Mouse (Mus musculus) MEL (cell line): ENCODE measurements around the gene Tecta. TPM values are rescaled to one million over a fixed set of nuclear protein-coding genes. Genes with fewer than 3 reads are reported as not detected.

Experiments used
- DNase-seq: peaks from one replicate; pipeline ENCODE4 v3.0.0; 2011; ENCODE audit warnings: low read depth, low spot score
- H3K27ac ChIP-seq: 2 replicates; pipeline ENCODE4 v1.5.1; 2012; ENCODE audit warnings: low read depth, mild to moderate bottlenecking, control low read depth, low read length, moderate library complexity; ENCODE audit not compliant: control insufficient read depth
- H3K27me3 ChIP-seq, 2 experiments: fragments of 150-350 bp in 1 of 2; sonication (generic) in 1 of 2; 2 replicates each; pipeline ENCODE4 v1.6.1; 2012; ENCODE audit warnings: low read length in 2 of 2, mild to moderate bottlenecking in 2 of 2, improper control_type of control experiment in 1 of 2, moderate library complexity in 1 of 2; ENCODE audit not compliant: insufficient read depth in 2 of 2, control insufficient read depth in 1 of 2
- H3K36me3 ChIP-seq, 2 experiments: 2 replicates each; pipeline ENCODE4 v1.6.1; 2012 to 2014; ENCODE audit warnings: low read length in 2 of 2, improper control_type of control experiment in 1 of 2, inconsistent platforms in 1 of 2, mild to moderate bottlenecking in 1 of 2; ENCODE audit not compliant: insufficient read depth in 2 of 2, control insufficient read depth in 1 of 2
- H3K4me1 ChIP-seq, 2 experiments: fragments of 150-350 bp in 1 of 2; sonication (generic) in 1 of 2; 2 replicates each; pipeline ENCODE4 v1.6.1; 2012; ENCODE audit warnings: low read length in 2 of 2, improper control_type of control experiment in 1 of 2, mild to moderate bottlenecking in 1 of 2; ENCODE audit not compliant: insufficient read depth in 2 of 2, control insufficient read depth in 1 of 2
- H3K4me3 ChIP-seq, 2 experiments: fragments of 150-350 bp in 1 of 2; sonication (generic) in 1 of 2; 2 replicates each; pipeline ENCODE4 v1.5.1; 2012; ENCODE audit warnings: low read depth in 2 of 2, low read length in 2 of 2, mild to moderate bottlenecking in 2 of 2, moderate library complexity in 2 of 2, control low read depth in 1 of 2, improper control_type of control experiment in 1 of 2; ENCODE audit not compliant: control insufficient read depth in 1 of 2, insufficient read depth in 1 of 2
- H3K79me2 ChIP-seq: 2 replicates; pipeline ENCODE4 v1.6.1; 2012; ENCODE audit warnings: mild to moderate bottlenecking, low read length, moderate library complexity; ENCODE audit not compliant: control insufficient read depth, poor library complexity, insufficient read depth
- H3K9ac ChIP-seq: 2 replicates; pipeline ENCODE4 v1.6.1; 2012; ENCODE audit warnings: low read depth, mild to moderate bottlenecking, control low read depth, low read length, moderate library complexity; ENCODE audit not compliant: control insufficient read depth, poor library complexity, severe bottlenecking
- H3K9me3 ChIP-seq: fragments of 150-350 bp; sonication (generic); replicated peaks from 2 replicates; pipeline ENCODE4 v1.6.1; 2012; ENCODE audit warnings: mild to moderate bottlenecking, low read length, improper control_type of control experiment, moderate library complexity; ENCODE audit not compliant: insufficient read depth
- CHD1 ChIP-seq: IDR thresholded peaks from 2 replicates; pipeline ENCODE4 v1.6.1; 2012; ENCODE audit warnings: low read depth, mild to moderate bottlenecking, inconsistent platforms, low read length, improper control_type of control experiment
- CTCF ChIP-seq, 3 experiments: IDR thresholded peaks in 2 of 3; conservative IDR thresholded peaks in 1 of 3; 2 replicates each; pipeline ENCODE4 v1.5.1; 2011 to 2012; ENCODE audit warnings: low read length in 3 of 3, low read depth in 2 of 3, mild to moderate bottlenecking in 2 of 3, improper control_type of control experiment in 1 of 3, inconsistent platforms in 1 of 3, mixed read lengths in 1 of 3, moderate library complexity in 1 of 3; ENCODE audit not compliant: control insufficient read depth in 1 of 3, insufficient read depth in 1 of 3, poor library complexity in 1 of 3, severe bottlenecking in 1 of 3
- E2F4 ChIP-seq: IDR thresholded peaks from 2 replicates; pipeline ENCODE4 v1.6.1; 2011; ENCODE audit warnings: low read depth, low read length, improper control_type of control experiment, borderline replicate concordance
- ELF1 ChIP-seq: IDR thresholded peaks from 2 replicates; pipeline ENCODE4 v1.6.1; 2014; ENCODE audit warnings: low read depth, mild to moderate bottlenecking, inconsistent platforms, low read length, improper control_type of control experiment, moderate library complexity
- GABPA ChIP-seq: IDR thresholded peaks from 2 replicates; pipeline ENCODE4 v1.6.1; 2012; ENCODE audit warnings: low read depth, mild to moderate bottlenecking, inconsistent platforms, low read length, improper control_type of control experiment, moderate library complexity
- GATA1 ChIP-seq: IDR thresholded peaks from 2 replicates; pipeline ENCODE4 v1.6.1; 2011; ENCODE audit warnings: low read depth, low read length, improper control_type of control experiment
- HCFC1 ChIP-seq: IDR thresholded peaks from 2 replicates; pipeline ENCODE4 v1.6.1; 2012; ENCODE audit warnings: low read depth, mild to moderate bottlenecking, inconsistent platforms, low read length, improper control_type of control experiment, moderate library complexity
- JUND ChIP-seq: IDR thresholded peaks from 2 replicates; pipeline ENCODE4 v1.6.1; 2011; ENCODE audit warnings: low read depth, mild to moderate bottlenecking, improper control_type of control experiment, low read length
- KAT2A ChIP-seq: conservative IDR thresholded peaks from 2 replicates; pipeline ENCODE4 v1.6.1; 2012; ENCODE audit warnings: low read depth, low read length, improper control_type of control experiment, inconsistent platforms
- MAFK ChIP-seq: IDR thresholded peaks from 2 replicates; pipeline ENCODE4 v1.6.1; 2011; ENCODE audit warnings: low read depth, mild to moderate bottlenecking, low read length, improper control_type of control experiment, borderline replicate concordance
- MAX ChIP-seq: IDR thresholded peaks from 2 replicates; pipeline ENCODE4 v1.6.1; 2011; ENCODE audit warnings: low read length, improper control_type of control experiment
- MEF2A ChIP-seq: IDR thresholded peaks from 2 replicates; pipeline ENCODE4 v1.6.1; 2014; ENCODE audit warnings: low read depth, mild to moderate bottlenecking, inconsistent platforms, low read length, improper control_type of control experiment; ENCODE audit not compliant: poor library complexity, insufficient replicate concordance, severe bottlenecking; ENCODE audit errors: extremely low read depth
- MYB ChIP-seq: IDR thresholded peaks from 2 replicates; pipeline ENCODE4 v1.6.1; 2011; ENCODE audit warnings: mild to moderate bottlenecking, low read depth, low read length, improper control_type of control experiment
- NELFE ChIP-seq: IDR thresholded peaks from 2 replicates; pipeline ENCODE4 v1.6.1; 2011; ENCODE audit warnings: low read depth, low read length, improper control_type of control experiment
- NRF1 ChIP-seq: IDR thresholded peaks from 2 replicates; pipeline ENCODE4 v1.6.1; 2014; ENCODE audit warnings: low read depth, mild to moderate bottlenecking, inconsistent platforms, low read length, improper control_type of control experiment, moderate library complexity; ENCODE audit not compliant: poor library complexity, insufficient read depth, severe bottlenecking
- POLR2A ChIP-seq, 2 experiments: IDR thresholded peaks; 2 replicates each; pipeline ENCODE4 v1.6.1; 2011 to 2012; ENCODE audit warnings: low read length in 2 of 2, mild to moderate bottlenecking in 2 of 2, control low read depth in 1 of 2, improper control_type of control experiment in 1 of 2, low read depth in 1 of 2, moderate library complexity in 1 of 2; ENCODE audit not compliant: control insufficient read depth in 1 of 2, insufficient read depth in 1 of 2, poor library complexity in 1 of 2
- POLR2AphosphoS2 ChIP-seq: IDR thresholded peaks from 2 replicates; pipeline ENCODE4 v1.6.1; 2011; ENCODE audit warnings: low read length, improper control_type of control experiment
- RAD21 ChIP-seq: IDR thresholded peaks from 2 replicates; pipeline ENCODE4 v1.6.1; 2011; ENCODE audit warnings: mild to moderate bottlenecking, low read depth, low read length, improper control_type of control experiment
- TBP ChIP-seq: IDR thresholded peaks from 2 replicates; pipeline ENCODE4 v1.8.0; 2011; ENCODE audit warnings: low read depth, low read length, improper control_type of control experiment
- TCF12 ChIP-seq: IDR thresholded peaks from 2 replicates; pipeline ENCODE4 v1.6.1; 2014; ENCODE audit warnings: low read depth, mild to moderate bottlenecking, inconsistent platforms, low read length, improper control_type of control experiment, moderate library complexity
- UBTF ChIP-seq: IDR thresholded peaks from 2 replicates; pipeline ENCODE4 v1.6.1; 2012; ENCODE audit warnings: low read depth, mild to moderate bottlenecking, inconsistent platforms, low read length, improper control_type of control experiment, moderate library complexity, borderline replicate concordance; ENCODE audit not compliant: insufficient read depth
- USF1 ChIP-seq: IDR thresholded peaks from 2 replicates; pipeline ENCODE4 v1.6.1; 2014; ENCODE audit warnings: low read depth, mild to moderate bottlenecking, inconsistent platforms, low read length, improper control_type of control experiment, moderate library complexity
- USF2 ChIP-seq, 2 experiments: IDR thresholded peaks; 2 replicates each; pipeline ENCODE4 v1.6.1; 2011 to 2012; ENCODE audit warnings: improper control_type of control experiment in 2 of 2, low read length in 2 of 2, borderline replicate concordance in 1 of 2, inconsistent platforms in 1 of 2, low read depth in 1 of 2, mild to moderate bottlenecking in 1 of 2; ENCODE audit not compliant: insufficient read depth in 1 of 2
- ZC3H11A ChIP-seq: IDR thresholded peaks from 2 replicates; pipeline ENCODE4 v1.6.1; 2012; ENCODE audit warnings: low read depth, mild to moderate bottlenecking, inconsistent platforms, low read length, improper control_type of control experiment
- ZKSCAN1 ChIP-seq: IDR thresholded peaks from 2 replicates; pipeline ENCODE4 v1.6.1; 2012; ENCODE audit warnings: low read depth, mild to moderate bottlenecking, inconsistent platforms, low read length, improper control_type of control experiment, moderate library complexity
- ZNF384 ChIP-seq: IDR thresholded peaks from 2 replicates; pipeline ENCODE4 v1.6.1; 2012; ENCODE audit warnings: low read depth, mild to moderate bottlenecking, inconsistent platforms, low read length, improper control_type of control experiment
- polyA plus RNA-seq, 2 experiments: library from polyadenylated mRNA; stranded (reverse) in 1 of 2; unstranded in 1 of 2; fragments of >175 nt in 1 of 2; fragments of >200 nt in 1 of 2; gene quantifications; 2 replicates each; pipeline versions ENCODE4 v1.2.1 to v1.2.4; 2012; ENCODE audit warnings: low replicate concordance in 2 of 2, low read depth in 1 of 2; ENCODE audit not compliant: insufficient read length in 2 of 2, insufficient read depth in 1 of 2, missing spikeins in 1 of 2
- total RNA-seq: library from RNA; depleted of rRNA; stranded (reverse); fragments of 300-350 nt; gene quantifications from 2 replicates; pipeline ENCODE4 v1.2.3, GENCODE M21; 2012

Tecta gene
- total and polyA plus RNA-seq, 3 experiments: not detected

GRCm38 (mm10) chr9:42296297-42296922 is 103.3 kb downstream of the Tecta start:
- H3K79me2 ChIP-seq: no peaks in the 10 kb centered on the region
- no peaks in the 10 kb centered on the region for H3K9me3 ChIP-seq
- no peak overlapping the region for H3K9ac ChIP-seq
- H3K4me3 ChIP-seq: no peak overlapping the region
- TF ChIP-seq ZNF384: no peak
- TF ChIP-seq MEF2A: no peak
- TF ChIP-seq TCF12: no peak
- no peak for TF ChIP-seq TBP
- no peak for TF ChIP-seq CTCF (IDR thresholded peaks at IDR 0.05 in 2 of 3, conservative IDR thresholded peaks at IDR 0.05 in 1 of 3; ENCODE audit: control insufficient read depth in 1 of 3, insufficient read depth in 1 of 3, low read depth in 2 of 3, low read length in 3 of 3, poor library complexity in 1 of 3, severe bottlenecking in 1 of 3)
- TF ChIP-seq JUND: no peak
- no peak for TF ChIP-seq GABPA
- TF ChIP-seq USF2 (IDR thresholded peaks at IDR 0.05; ENCODE audit: borderline replicate concordance in 1 of 2, insufficient read depth in 1 of 2, low read depth in 1 of 2, low read length in 2 of 2): no peak
- TF ChIP-seq MAFK: no peak
- TF ChIP-seq NELFE: no peak
- TF ChIP-seq MYB: no peak
- TF ChIP-seq E2F4: no peak
- TF ChIP-seq HCFC1: no peak
- no peak for TF ChIP-seq ELF1
- TF ChIP-seq, all 39 proteins: peak for 0
- Histone ChIP-seq H3K36me3 (no peaks in the 10 kb centered on the region), H3K27me3 (no peaks in the 10 kb centered on the region), H3K4me1 (no peaks in the 10 kb centered on the region), H3K27ac (no peak overlapping the region)
- no peak for DNase-seq

- DNase-seq: no peak
- Histone ChIP-seq H3K4me1 (no peaks in the 10 kb centered on the region), H3K79me2 (no peaks in the 10 kb centered on the region), H3K27ac (no peak overlapping the region), H3K9ac (no peak overlapping the region), H3K36me3 (no peaks in the 10 kb centered on the region), H3K4me3 (no peak overlapping the region), H3K9me3 (no peaks in the 10 kb centered on the region), H3K27me3 (no peaks in the 10 kb centered on the region)
- no peak for TF ChIP-seq GATA1
- no peak for TF ChIP-seq ZC3H11A
- TF ChIP-seq POLR2A (IDR thresholded peaks at IDR 0.05; ENCODE audit: control insufficient read depth in 1 of 2, insufficient read depth in 1 of 2, low read depth in 1 of 2, low read length in 2 of 2, poor library complexity in 1 of 2): no peak
- no peak for TF ChIP-seq TCF12
- no peak for TF ChIP-seq E2F4
- TF ChIP-seq MAX: no peak
- no peak for TF ChIP-seq CHD1
- TF ChIP-seq RAD21: no peak
- TF ChIP-seq MAFK: no peak
- no peak for TF ChIP-seq UBTF
- no peak for TF ChIP-seq KAT2A
- TF ChIP-seq ZKSCAN1: no peak
- no peak for TF ChIP-seq USF1
- TF ChIP-seq POLR2AphosphoS2: no peak
- TF ChIP-seq NRF1: no peak
- no peak for TF ChIP-seq ZNF384
Measured at GRCm38 (mm10) chr9:42294131-42294530, 105.6 kb downstream of the Tecta start.
